In genomic region chr7:25878735-25879134, GRCm38 (mm10) we compare ENCODE assay signal across 26 mouse cellular contexts. TPM values are rescaled to one million over a fixed set of nuclear protein-coding genes. Genes with fewer than 3 reads are reported as not detected.
DNase-seq lines count a peak whose midpoint lies in the region; ATAC-seq and TF ChIP-seq lines count a peak whose summit lies in the region.
"Had no signal": no experiment of that assay in that cellular context is flagged by ENCODE, and none has a peak within 500 bp of the region (broad histone marks: within the 10 kb centered on the region; RNA-seq: fewer than 3 reads in every experiment).

No protein-coding gene starts in this region.

- no peak overlapping the region for H3K9ac ChIP-seq in intestine, embryonic 15.5 days
- H3K9ac ChIP-seq in lung, postnatal 0 days (replicated peaks; ENCODE audit: low read depth) = no peak overlapping the region
- H3K9ac ChIP-seq in stomach, embryonic 14.5 days (replicated peaks; ENCODE audit: low read depth, low read length) = no peak overlapping the region
- no peak overlapping the region for H3K9ac ChIP-seq in midbrain, embryonic 13.5 days (replicated peaks)
- H3K9ac ChIP-seq: embryonic facial prominence, embryonic 13.5 days; forebrain, postnatal 0 days; hindbrain, embryonic 14.5 days; liver, embryonic 14.5 days; neural tube, embryonic 15.5 days had no signal

- no peaks in the 10 kb centered on the region for H3K36me3 ChIP-seq in intestine, embryonic 15.5 days
- H3K36me3 ChIP-seq in lung, postnatal 0 days (ENCODE audit: insufficient read depth, low read length) = no peaks in the 10 kb centered on the region
- H3K36me3 ChIP-seq in stomach, embryonic 14.5 days (ENCODE audit: control insufficient read depth, insufficient read depth, low read length) = no peaks in the 10 kb centered on the region
- H3K36me3 ChIP-seq in midbrain, embryonic 13.5 days = no peaks in the 10 kb centered on the region
- H3K36me3 ChIP-seq: embryonic facial prominence, embryonic 13.5 days; midbrain, embryonic 10.5 days; neural tube, embryonic 15.5 days had no signal

- no peak overlapping the region for H3K4me3 ChIP-seq in intestine, embryonic 15.5 days (replicated peaks)
- no peak overlapping the region for H3K4me3 ChIP-seq in lung, postnatal 0 days (ENCODE audit: low read depth, low read length)
- H3K4me3 ChIP-seq in stomach, embryonic 14.5 days (ENCODE audit: low read depth, low read length) = no peak overlapping the region
- no peak overlapping the region for H3K4me3 ChIP-seq in midbrain, embryonic 13.5 days (replicated peaks)
- H3K4me3 ChIP-seq: embryonic facial prominence, embryonic 13.5 days; midbrain, embryonic 10.5 days; neural tube, embryonic 15.5 days had no signal

- H3K9me3 ChIP-seq in intestine, embryonic 15.5 days = no peaks in the 10 kb centered on the region
- H3K9me3 ChIP-seq in lung, postnatal 0 days (ENCODE audit: low read length) = no peaks in the 10 kb centered on the region
- no peaks in the 10 kb centered on the region for H3K9me3 ChIP-seq in stomach, embryonic 14.5 days (ENCODE audit: control insufficient read depth, low read depth, low read length)
- no peaks in the 10 kb centered on the region for H3K9me3 ChIP-seq in midbrain, embryonic 13.5 days
- H3K9me3 ChIP-seq: embryonic facial prominence, embryonic 13.5 days; midbrain, embryonic 10.5 days; neural tube, embryonic 15.5 days had no signal

- no peaks in the 10 kb centered on the region for H3K4me1 ChIP-seq in intestine, embryonic 15.5 days (replicated peaks)
- no peaks in the 10 kb centered on the region for H3K4me1 ChIP-seq in lung, postnatal 0 days (ENCODE audit: insufficient read depth, low read depth, low read length)
- H3K4me1 ChIP-seq in stomach, embryonic 14.5 days (ENCODE audit: control insufficient read depth, insufficient read depth, low read length) = no peaks in the 10 kb centered on the region
- no peaks in the 10 kb centered on the region for H3K4me1 ChIP-seq in midbrain, embryonic 13.5 days (replicated peaks)
- H3K4me1 ChIP-seq: embryonic facial prominence, embryonic 13.5 days; neural tube, embryonic 15.5 days had no signal

- peak; percentile 96 for TF ChIP-seq EP300 in lung, postnatal 0 days (IDR thresholded peaks at IDR 0.05)

- no peaks in the 10 kb centered on the region for H3K27me3 ChIP-seq in intestine, embryonic 15.5 days (replicated peaks)
- H3K27me3 ChIP-seq in lung, postnatal 0 days (replicated peaks; ENCODE audit: insufficient read depth, low read length) = no peaks in the 10 kb centered on the region
- no peaks in the 10 kb centered on the region for H3K27me3 ChIP-seq in stomach, embryonic 14.5 days (ENCODE audit: control insufficient read depth, insufficient read depth, low read length)
- no peaks in the 10 kb centered on the region for H3K27me3 ChIP-seq in midbrain, embryonic 13.5 days
- H3K27me3 ChIP-seq: neural tube, embryonic 15.5 days; Patski had no signal

- ATAC-seq in intestine, embryonic 15.5 days = peak; percentile 91
- peak; percentile 89 for ATAC-seq in lung, postnatal 0 days
- ATAC-seq in stomach, embryonic 14.5 days (ENCODE audit: insufficient number of reproducible peaks, insufficient read depth, low FRiP score, low read depth) = peak; percentile 88
- ATAC-seq in frontal cortex, adult (ENCODE audit: low TSS enrichment) = no peak
- ATAC-seq in midbrain, embryonic 13.5 days = no peak
- ATAC-seq: activated CD4-positive, CD25-positive, alpha-beta regulatory T cell, adult 4 months; forebrain, postnatal 0 days; inflammation-experienced regulatory T-cells, adult 6 months; Patski had no signal

- WGBS in intestine, embryonic 15.5 days = 39% methylated on average over 6 of the region's 6 CpGs
- 30% methylated on average over 6 of the region's 6 CpGs for WGBS in lung, postnatal 0 days
- WGBS in stomach, embryonic 14.5 days = 39% methylated on average over 6 of the region's 6 CpGs
- 34% methylated on average over 6 of the region's 6 CpGs for WGBS in midbrain, embryonic 13.5 days

- no peak overlapping the region for H3K4me2 ChIP-seq in intestine, embryonic 15.5 days (replicated peaks)
- no peak overlapping the region for H3K4me2 ChIP-seq in lung, postnatal 0 days (replicated peaks; ENCODE audit: low read depth, low read length)
- no peak overlapping the region for H3K4me2 ChIP-seq in stomach, embryonic 14.5 days (replicated peaks; ENCODE audit: low read depth, low read length)
- no peak overlapping the region for H3K4me2 ChIP-seq in midbrain, embryonic 13.5 days (replicated peaks)
- H3K4me2 ChIP-seq: embryonic facial prominence, embryonic 13.5 days; hindbrain, embryonic 14.5 days; neural tube, embryonic 15.5 days had no signal

- DNase-seq in R1 (ENCODE audit: low read depth, low spot score) = peak; percentile 80
- peak; percentile 75 for DNase-seq in lung, postnatal 0 days (ENCODE audit: low spot score)
- DNase-seq in thymus, postnatal 36 days = no peak
- DNase-seq in cerebellum, adult 11 months = no peak
- DNase-seq: adrenal gland, postnatal 10 days; cerebellum, adult 2 months; cerebellum, postnatal 25 days; forebrain, postnatal 0 days; heart, postnatal 4 days; kidney, postnatal 36 days had no signal

- no peak overlapping the region for H3K27ac ChIP-seq in intestine, embryonic 15.5 days
- no peak overlapping the region for H3K27ac ChIP-seq in lung, postnatal 0 days (ENCODE audit: low read length)
- H3K27ac ChIP-seq in stomach, embryonic 14.5 days (ENCODE audit: low read length) = no peak overlapping the region
- no peak overlapping the region for H3K27ac ChIP-seq in midbrain, embryonic 13.5 days
- H3K27ac ChIP-seq: embryonic facial prominence, embryonic 13.5 days; hindbrain, embryonic 14.5 days; liver, embryonic 14.5 days; midbrain, embryonic 10.5 days; neural tube, embryonic 15.5 days had no signal

- TF ChIP-seq CTCF in lung, postnatal 0 days (IDR thresholded peaks at IDR 0.05) = no peak

RNA-seq across cellular contexts. Expression of gene Cyp2b10, which starts 18.7 kb away (rescaled TPM):
- polyA plus RNA-seq in intestine, embryonic 15.5 days (2015; fragmentation: Nextera tagmentation; extraction: Ambion mirVana) = not detected in 2 replicates
- polyA plus RNA-seq in lung, postnatal 0 days (2015; fragmentation: Nextera tagmentation; extraction: Ambion mirVana) = 8.3 and 11.8 TPM in 2 replicates
- polyA plus RNA-seq in stomach, embryonic 14.5 days (2014; fragmentation: Nextera tagmentation; extraction: Ambion mirVana) = not detected in 2 replicates
- not detected in 2 replicates for polyA plus RNA-seq in midbrain, embryonic 13.5 days (2015; fragmentation: Nextera tagmentation; extraction: Ambion mirVana)
- polyA plus RNA-seq: activated CD4-positive, CD25-positive, alpha-beta regulatory T cell, adult 4 months; cerebellum, adult 2 months; embryonic facial prominence, embryonic 13.5 days; forebrain, postnatal 0 days; heart, embryonic 16.5 days; hindbrain, embryonic 14.5 days; inflammation-experienced regulatory T-cells, adult 6 months; kidney, embryonic 14.5 days; limb, embryonic 14.5 days; midbrain, embryonic 10.5 days; neural tube, embryonic 15.5 days; Patski; testis, adult 2 months had no signal

Comparison
In these comparisons a context has a peak if more than half of its experiments do, and no peak if none do; other contexts are left out.
1. DNase-seq: peak in R1 (single experiment) and lung, postnatal 0 days (single experiment); none in thymus, postnatal 36 days (0 of 2) and cerebellum, adult 11 months (single experiment).
2. ATAC-seq: peak in intestine, embryonic 15.5 days (single experiment), lung, postnatal 0 days (single experiment) and stomach, embryonic 14.5 days (single experiment); none in frontal cortex, adult (single experiment) and midbrain, embryonic 13.5 days (single experiment).